Mouse (Mus musculus): ENCODE measurements around the gene Mrps10.

GRCm38 (mm10) chr17:47333409-47333808 lies 35.3 kb upstream of the Mrps10 start:
- TF ChIP-seq CTCF (IDR thresholded peaks at IDR 0.05; ENCODE audit: low read depth, low read length) (no peak), POLR2A (IDR thresholded peaks at IDR 0.05; ENCODE audit: insufficient read depth, low read length) (no peak), EP300 (IDR thresholded peaks at IDR 0.05; ENCODE audit: insufficient read depth, low read depth, low read length) (no peak)

Data from ES-Bruce4 (cell line).